Mouse (Mus musculus): ENCODE data around the gene Pdgfd. TPM values are rescaled to one million over a fixed set of nuclear protein-coding genes. Genes with fewer than 3 reads are reported as not detected.

Pdgfd gene
- 9.3 and 12.2 TPM in 2 replicates for polyA plus RNA-seq (2015; fragmentation: Nextera tagmentation; extraction: Ambion mirVana)

DNA sequence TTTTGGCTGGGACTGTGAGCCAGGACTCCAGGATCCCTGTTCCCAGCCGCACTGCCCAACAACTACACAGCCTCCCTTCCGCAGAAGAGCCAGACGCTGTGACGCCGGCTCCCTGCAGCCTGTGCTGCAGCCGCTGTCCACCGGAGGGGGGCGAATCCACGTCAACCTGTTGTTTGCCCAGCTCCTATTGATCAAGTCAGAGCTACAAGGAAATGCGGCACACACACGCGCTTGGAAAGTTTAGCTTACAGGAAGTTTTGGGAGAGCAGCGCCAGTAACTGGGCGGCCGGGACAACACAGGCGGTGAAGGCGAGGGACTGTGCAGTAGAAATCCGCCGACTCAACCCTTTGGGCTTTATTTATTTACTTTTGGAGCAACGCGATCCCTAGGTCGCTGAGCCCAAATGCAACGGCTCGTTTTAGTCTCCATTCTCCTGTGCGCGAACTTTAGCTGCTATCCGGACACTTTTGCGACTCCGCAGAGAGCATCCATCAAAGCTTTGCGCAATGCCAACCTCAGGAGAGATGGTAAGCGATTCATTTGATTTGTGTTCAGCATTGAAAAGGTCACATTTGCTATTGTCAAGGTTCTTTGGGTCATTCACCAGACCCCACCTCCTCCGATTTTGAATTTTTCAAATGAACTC, at the start of gene Pdgfd:
TSS of gene Pdgfd (plus strand) at position 194 of the 647 bp plus-strand sequence.
- Histone ChIP-seq H3K27ac (ENCODE audit: low read length) (peak within 1 kb of the TSS; percentile 25; the same call in 1 of the 2 replicates), H3K9me3 (replicated peaks; ENCODE audit: control insufficient read depth, low read length) (no peaks in the 10 kb centered on the region), H3K36me3 (ENCODE audit: control insufficient read depth, insufficient read depth, low read length) (no peaks in the 10 kb centered on the region), H3K4me1 (ENCODE audit: control insufficient read depth, insufficient read depth, low read length) (no peaks in the 10 kb centered on the region; the same call in 1 of the 2 replicates), H3K4me2 (ENCODE audit: low read depth, low read length) (peak within 1 kb of the TSS; percentile 68), H3K9ac (ENCODE audit: low read length) (peak within 1 kb of the TSS; percentile 46), H3K27me3 (ENCODE audit: control insufficient read depth, insufficient read depth, low read length) (no peaks in the 10 kb centered on the region), H3K4me3 (replicated peaks; ENCODE audit: low read length) (peak within 1 kb of the TSS; percentile 43)
- ATAC-seq (ENCODE audit: insufficient read depth, low FRiP score), result peak; percentile 95
- WGBS, result 2% methylated on average over 32 of the region's 32 CpGs

DNA sequence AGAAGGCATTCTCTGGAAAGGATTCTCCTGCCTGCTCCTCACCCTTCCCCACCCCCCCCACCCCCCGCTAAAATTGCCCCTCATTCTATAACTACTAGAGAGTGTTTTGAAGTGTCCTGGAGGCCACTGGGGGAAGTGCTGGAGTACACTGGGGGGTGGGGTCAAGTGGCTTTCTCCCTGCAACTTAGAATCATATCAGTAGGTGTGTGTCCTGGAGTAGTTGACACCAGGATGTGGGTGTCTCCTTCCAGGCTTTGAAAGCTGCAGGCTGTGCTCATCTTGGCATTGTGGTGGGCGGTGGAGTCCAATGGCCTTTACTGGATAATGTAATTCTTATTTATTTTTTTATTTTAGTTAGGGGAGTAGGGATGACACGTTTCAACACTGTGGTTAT, 651 bp downstream of the Pdgfd start:
- Histone ChIP-seq H3K27ac (ENCODE audit: low read length) (no peak overlapping the region), H3K9ac (ENCODE audit: low read length) (peak overlapping the region; percentile 46)

DNA sequence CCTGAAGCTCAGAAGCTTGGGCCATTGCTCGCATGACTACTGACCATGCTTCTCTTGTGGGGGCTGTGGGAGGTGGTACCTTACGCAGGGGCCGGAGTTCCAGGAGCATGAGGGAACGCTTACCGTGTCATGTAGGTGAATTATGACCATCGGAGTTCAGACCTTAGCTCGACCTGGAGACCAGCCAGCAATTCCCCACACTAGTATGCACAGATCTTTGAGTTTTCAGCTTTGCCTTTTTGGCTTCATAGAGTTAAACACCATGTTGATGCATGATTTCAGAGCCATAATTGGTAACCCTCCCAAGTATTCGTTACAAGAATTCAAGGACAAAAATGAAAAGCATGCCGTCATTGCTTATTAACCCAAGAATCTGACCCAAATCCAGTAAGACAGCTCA, 2.6 kb downstream of the Pdgfd start:
- Histone ChIP-seq H3K4me1 (ENCODE audit: control insufficient read depth, insufficient read depth, low read length) (no peaks in the 10 kb centered on the region; the same call in 1 of the 2 replicates), H3K27me3 (ENCODE audit: control insufficient read depth, insufficient read depth, low read length) (no peaks in the 10 kb centered on the region), H3K9ac (ENCODE audit: low read length) (no peak overlapping the region), H3K4me2 (ENCODE audit: low read depth, low read length) (no peak overlapping the region), H3K9me3 (replicated peaks; ENCODE audit: control insufficient read depth, low read length) (no peaks in the 10 kb centered on the region), H3K27ac (ENCODE audit: low read length) (no peak overlapping the region), H3K4me3 (replicated peaks; ENCODE audit: low read length) (no peak overlapping the region), H3K36me3 (ENCODE audit: control insufficient read depth, insufficient read depth, low read length) (no peaks in the 10 kb centered on the region)
- 45% methylated on average over 9 of the region's 9 CpGs for WGBS
- ATAC-seq (ENCODE audit: insufficient read depth, low FRiP score), result no peak

More for the DNA sequence above, 651 bp downstream of the Pdgfd start:
- H3K36me3 ChIP-seq (ENCODE audit: control insufficient read depth, insufficient read depth, low read length), result no peaks in the 10 kb centered on the region
- WGBS, result 38% methylated on average over 3 of the region's 3 CpGs
- peak overlapping the region; percentile 43 for H3K4me3 ChIP-seq (replicated peaks; ENCODE audit: low read length)
- H3K4me1 ChIP-seq (ENCODE audit: control insufficient read depth, insufficient read depth, low read length), result no peaks in the 10 kb centered on the region; the same call in 1 of the 2 replicates
- no peak for ATAC-seq (ENCODE audit: insufficient read depth, low FRiP score)
- H3K4me2 ChIP-seq (ENCODE audit: low read depth, low read length), result peak overlapping the region; percentile 68
- no peaks in the 10 kb centered on the region for H3K27me3 ChIP-seq (ENCODE audit: control insufficient read depth, insufficient read depth, low read length)
- no peaks in the 10 kb centered on the region for H3K9me3 ChIP-seq (replicated peaks; ENCODE audit: control insufficient read depth, low read length)

DNA sequence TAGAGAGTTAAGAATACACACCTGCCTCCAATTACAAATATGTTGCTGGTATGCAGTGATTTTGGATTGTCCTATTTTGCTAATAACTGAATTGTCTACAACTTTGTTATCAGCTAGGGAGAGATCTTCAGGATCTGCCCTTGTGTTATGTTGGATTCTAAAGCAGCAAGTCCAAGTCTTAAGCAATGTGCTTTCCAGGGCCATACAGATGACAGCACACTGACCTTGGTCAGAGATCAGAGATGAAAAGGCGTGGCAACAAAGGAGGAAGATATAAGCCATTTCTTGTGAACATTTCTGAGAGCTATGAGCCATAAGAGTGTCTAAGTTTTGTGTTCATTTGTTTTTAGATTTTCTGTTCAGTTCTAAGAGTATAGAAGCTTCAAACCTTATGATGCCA, 4.9 kb downstream of the Pdgfd start:
- no peak overlapping the region for H3K9ac ChIP-seq (ENCODE audit: low read length)
- H3K4me2 ChIP-seq (ENCODE audit: low read depth, low read length), result no peak overlapping the region
- no peak for ATAC-seq (ENCODE audit: insufficient read depth, low FRiP score)
- WGBS, result 83% methylated on average over 1 of the region's 1 CpGs
- no peaks in the 10 kb centered on the region for H3K27me3 ChIP-seq (ENCODE audit: control insufficient read depth, insufficient read depth, low read length)
- no peaks in the 10 kb centered on the region for H3K9me3 ChIP-seq (replicated peaks; ENCODE audit: control insufficient read depth, low read length)
- no peaks in the 10 kb centered on the region; the same call in 1 of the 2 replicates for H3K4me1 ChIP-seq (ENCODE audit: control insufficient read depth, insufficient read depth, low read length)
- H3K27ac ChIP-seq (ENCODE audit: low read length), result no peak overlapping the region
- no peaks in the 10 kb centered on the region for H3K36me3 ChIP-seq (ENCODE audit: control insufficient read depth, insufficient read depth, low read length)
- no peak overlapping the region for H3K4me3 ChIP-seq (replicated peaks; ENCODE audit: low read length)

DNA sequence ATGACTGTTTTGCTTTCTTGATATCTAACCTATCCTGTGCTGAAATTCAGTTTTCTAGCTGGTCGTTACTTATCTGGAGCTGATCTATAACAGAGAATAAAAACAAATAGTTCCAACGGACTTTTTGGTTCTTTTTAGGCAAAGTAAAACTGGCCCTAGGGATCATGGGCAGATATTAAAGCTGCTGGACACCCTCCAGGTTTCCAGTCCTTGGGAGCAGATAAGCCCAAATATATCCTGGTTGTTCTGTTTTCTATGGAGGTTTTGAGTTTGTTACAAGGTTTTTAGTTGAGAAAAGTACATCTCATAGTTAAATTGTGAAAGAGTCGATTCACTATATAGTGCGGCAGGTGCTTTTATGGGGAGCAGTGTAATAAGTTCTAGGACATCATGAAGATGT, 7.3 kb downstream of the Pdgfd start:
- H3K27ac ChIP-seq (ENCODE audit: low read length), result no peak overlapping the region
- no peaks in the 10 kb centered on the region for H3K27me3 ChIP-seq (ENCODE audit: control insufficient read depth, insufficient read depth, low read length)
- H3K4me3 ChIP-seq (replicated peaks; ENCODE audit: low read length), result no peak overlapping the region
- WGBS, result 75% methylated on average over 4 of the region's 4 CpGs
- H3K9me3 ChIP-seq (replicated peaks; ENCODE audit: control insufficient read depth, low read length), result no peaks in the 10 kb centered on the region
- no peak for ATAC-seq (ENCODE audit: insufficient read depth, low FRiP score)
- no peak overlapping the region for H3K4me2 ChIP-seq (ENCODE audit: low read depth, low read length)
- no peaks in the 10 kb centered on the region for H3K4me1 ChIP-seq (ENCODE audit: control insufficient read depth, insufficient read depth, low read length)
- H3K36me3 ChIP-seq (ENCODE audit: control insufficient read depth, insufficient read depth, low read length), result no peaks in the 10 kb centered on the region
- H3K9ac ChIP-seq (ENCODE audit: low read length), result no peak overlapping the region

DNA sequence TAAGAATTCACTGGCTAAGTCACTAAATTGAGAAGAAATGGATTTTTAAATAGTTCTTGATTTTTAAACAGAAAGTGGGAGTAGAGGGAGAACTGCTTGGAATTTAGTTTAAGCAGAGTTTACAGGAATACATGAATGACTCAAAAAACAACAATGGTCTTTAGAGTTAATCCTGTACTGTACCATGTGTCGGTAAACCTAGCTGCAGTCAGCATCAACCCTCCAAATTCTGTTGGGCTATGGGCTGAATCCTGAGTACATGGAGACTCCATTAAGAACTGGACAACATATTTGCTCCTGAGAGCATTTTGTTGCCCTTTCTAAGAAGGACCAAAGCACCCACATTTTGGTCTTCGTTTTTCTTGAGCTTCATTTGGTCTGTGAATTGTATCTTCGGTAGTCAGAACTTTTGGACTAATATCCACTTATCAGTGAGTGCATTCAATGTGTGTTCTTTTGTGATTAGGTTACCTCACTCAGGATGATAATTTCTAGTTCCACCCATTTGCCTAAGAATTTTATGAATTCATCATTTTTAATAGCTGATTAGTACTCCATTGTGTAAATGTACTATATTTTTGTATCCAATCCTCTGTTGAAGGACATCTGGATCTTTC, 14.0 kb downstream of the Pdgfd start:
- H3K27me3 ChIP-seq (ENCODE audit: control insufficient read depth, insufficient read depth, low read length), result no peaks in the 10 kb centered on the region
- no peaks in the 10 kb centered on the region for H3K9me3 ChIP-seq (replicated peaks; ENCODE audit: control insufficient read depth, low read length)
- no peak overlapping the region for H3K9ac ChIP-seq (ENCODE audit: low read length)
- H3K4me1 ChIP-seq (ENCODE audit: control insufficient read depth, insufficient read depth, low read length), result no peaks in the 10 kb centered on the region
- ATAC-seq (ENCODE audit: insufficient read depth, low FRiP score), result no peak
- no peak overlapping the region for H3K4me2 ChIP-seq (ENCODE audit: low read depth, low read length)
- H3K27ac ChIP-seq (ENCODE audit: low read length), result no peak overlapping the region
- no peaks in the 10 kb centered on the region for H3K36me3 ChIP-seq (ENCODE audit: control insufficient read depth, insufficient read depth, low read length)
- 82% methylated on average over 3 of the region's 3 CpGs for WGBS
- no peak overlapping the region for H3K4me3 ChIP-seq (replicated peaks; ENCODE audit: low read length)

DNA sequence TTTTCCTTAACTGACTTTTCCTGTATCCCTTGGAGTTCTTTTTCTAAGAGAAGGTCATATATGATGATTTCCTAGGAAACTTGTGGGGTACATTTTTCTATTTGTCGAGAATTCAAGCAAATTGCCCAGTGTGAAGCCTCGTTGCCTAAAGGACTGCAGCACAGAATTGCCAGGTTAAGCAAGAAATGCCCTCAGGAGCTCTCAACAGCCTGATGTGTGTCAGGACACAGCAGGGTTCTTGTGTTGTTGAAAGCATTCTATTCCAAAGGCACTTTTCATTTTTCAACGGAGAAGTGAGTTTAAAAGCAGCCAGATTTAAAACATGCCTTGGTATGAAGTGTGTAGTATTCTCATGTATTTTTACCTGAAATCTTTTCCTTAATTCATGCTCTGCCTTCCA, 19.6 kb downstream of the Pdgfd start:
- Histone ChIP-seq H3K9ac (ENCODE audit: low read length) (no peak overlapping the region), H3K9me3 (replicated peaks; ENCODE audit: control insufficient read depth, low read length) (no peaks in the 10 kb centered on the region), H3K4me1 (ENCODE audit: control insufficient read depth, insufficient read depth, low read length) (no peaks in the 10 kb centered on the region), H3K27ac (ENCODE audit: low read length) (no peak overlapping the region), H3K4me3 (replicated peaks; ENCODE audit: low read length) (no peak overlapping the region), H3K4me2 (ENCODE audit: low read depth, low read length) (no peak overlapping the region), H3K36me3 (ENCODE audit: control insufficient read depth, insufficient read depth, low read length) (no peaks in the 10 kb centered on the region), H3K27me3 (ENCODE audit: control insufficient read depth, insufficient read depth, low read length) (no peaks in the 10 kb centered on the region)
- WGBS, result 65% methylated on average over 3 of the region's 3 CpGs
- no peak for ATAC-seq (ENCODE audit: insufficient read depth, low FRiP score)

DNA sequence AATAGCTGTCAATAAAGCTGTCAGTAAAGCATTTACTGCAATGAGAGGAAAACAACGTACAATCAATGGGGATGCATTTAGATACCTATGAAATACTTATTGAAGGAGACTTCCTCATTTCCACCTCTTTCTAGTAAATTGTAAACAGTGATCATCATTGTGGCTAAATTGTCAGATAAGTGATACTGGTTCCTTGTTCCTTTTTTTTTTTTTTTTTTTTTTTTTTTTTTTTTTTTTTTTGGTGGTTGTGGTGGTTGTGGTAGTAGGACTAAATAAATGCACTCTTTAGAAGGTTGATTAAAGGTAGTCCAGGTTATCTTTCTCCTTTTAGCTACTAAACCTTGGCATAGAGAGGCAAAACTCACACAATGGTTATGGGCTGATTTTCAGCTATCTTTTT, 25.0 kb downstream of the Pdgfd start:
- Histone ChIP-seq H3K4me2 (ENCODE audit: low read depth, low read length) (no peak overlapping the region), H3K27ac (ENCODE audit: low read length) (no peak overlapping the region), H3K9me3 (replicated peaks; ENCODE audit: control insufficient read depth, low read length) (no peaks in the 10 kb centered on the region), H3K4me3 (replicated peaks; ENCODE audit: low read length) (no peak overlapping the region), H3K36me3 (ENCODE audit: control insufficient read depth, insufficient read depth, low read length) (no peaks in the 10 kb centered on the region), H3K27me3 (ENCODE audit: control insufficient read depth, insufficient read depth, low read length) (no peaks in the 10 kb centered on the region), H3K9ac (ENCODE audit: low read length) (no peak overlapping the region), H3K4me1 (ENCODE audit: control insufficient read depth, insufficient read depth, low read length) (no peaks in the 10 kb centered on the region)
- WGBS, result 78% methylated on average over 1 of the region's 1 CpGs
- no peak for ATAC-seq (ENCODE audit: insufficient read depth, low FRiP score)

DNA sequence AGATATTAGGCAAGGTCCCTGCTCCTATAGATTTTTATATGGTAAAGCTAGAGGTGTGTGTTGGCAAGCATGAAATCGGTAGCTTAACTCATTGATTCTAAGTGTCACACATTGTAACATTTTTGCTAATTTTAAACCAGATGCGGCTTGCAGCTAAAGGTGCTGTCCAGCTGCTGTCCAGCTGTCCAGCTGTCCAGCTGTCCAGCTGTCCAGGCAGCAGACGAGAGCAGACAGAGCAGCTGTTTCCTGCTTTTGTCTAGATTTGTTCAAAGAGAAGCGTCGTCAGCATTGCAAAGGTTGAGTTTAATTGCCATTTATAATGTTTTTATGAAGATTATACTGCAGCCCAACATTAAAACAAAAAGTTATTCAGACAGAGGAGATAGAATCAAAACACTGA, 44.5 kb downstream of the Pdgfd start:
- no peak overlapping the region for H3K27ac ChIP-seq (ENCODE audit: low read length)
- H3K9me3 ChIP-seq (replicated peaks; ENCODE audit: control insufficient read depth, low read length), result no peaks in the 10 kb centered on the region
- no peak overlapping the region for H3K9ac ChIP-seq (ENCODE audit: low read length)
- WGBS, result 51% methylated on average over 5 of the region's 5 CpGs
- H3K4me2 ChIP-seq (ENCODE audit: low read depth, low read length), result no peak overlapping the region
- H3K4me3 ChIP-seq (replicated peaks; ENCODE audit: low read length), result no peak overlapping the region
- H3K36me3 ChIP-seq (ENCODE audit: control insufficient read depth, insufficient read depth, low read length), result no peaks in the 10 kb centered on the region
- ATAC-seq (ENCODE audit: insufficient read depth, low FRiP score), result no peak
- no peaks in the 10 kb centered on the region for H3K4me1 ChIP-seq (ENCODE audit: control insufficient read depth, insufficient read depth, low read length)
- no peaks in the 10 kb centered on the region for H3K27me3 ChIP-seq (ENCODE audit: control insufficient read depth, insufficient read depth, low read length)
